Mouse (Mus musculus): ENCODE measurements around the gene Ebna1bp2. TPM values are rescaled to one million over a fixed set of nuclear protein-coding genes. Genes with fewer than 3 reads are reported as not detected.

Gene Ebna1bp2
- polyA plus RNA-seq (2017; shearing (Covaris generic)), result 120 TPM

GRCm38 (mm10) chr4:118620279-118620966 is at the start of gene Ebna1bp2, which contains the start of gene Cfap57:
Gene Ebna1bp2 (plus strand): TSS chr4:118620799.
Gene Cfap57 (minus strand): TSS chr4:118620777.

GRCm38 (mm10) chr4:118658652-118659051 is 38.1 kb downstream of the Ebna1bp2 start, which contains the start of gene Olfr62:
Gene Olfr62 (plus strand): TSS chr4:118658952.

Other genes starting within 250 kb of the Ebna1bp2 start
- gene Szt2, start 211.5 kb upstream of the Ebna1bp2 start, polyA plus RNA-seq (2017; shearing (Covaris generic)), result 8.3 TPM
- gene Med8, start 211.5 kb upstream of the Ebna1bp2 start, polyA plus RNA-seq (2017; shearing (Covaris generic)), result 47.3 TPM
- gene Elovl1, start 192.7 kb upstream of the Ebna1bp2 start, polyA plus RNA-seq (2017; shearing (Covaris generic)), result 73.2 TPM
- gene Cdc20, start 183.4 kb upstream of the Ebna1bp2 start, polyA plus RNA-seq (2017; shearing (Covaris generic)), result 3.3 TPM
- 0.22 TPM for gene Mpl, start 163.3 kb upstream of the Ebna1bp2 start, polyA plus RNA-seq (2017; shearing (Covaris generic))
- gene Tie1, start 130.7 kb upstream of the Ebna1bp2 start, polyA plus RNA-seq (2017; shearing (Covaris generic)), result not detected
- not detected for gene 2610528J11Rik, start 93.8 kb upstream of the Ebna1bp2 start, polyA plus RNA-seq (2017; shearing (Covaris generic))
- gene Tmem125, start 76.8 kb upstream of the Ebna1bp2 start, polyA plus RNA-seq (2017; shearing (Covaris generic)), result not detected
- gene Cfap57, start within 50 bp of the Ebna1bp2 start, polyA plus RNA-seq (2017; shearing (Covaris generic)), result not detected
- not detected for gene Olfr62, start 38.2 kb downstream of the Ebna1bp2 start, polyA plus RNA-seq (2017; shearing (Covaris generic))
- gene Olfr1342, start 72.0 kb downstream of the Ebna1bp2 start, polyA plus RNA-seq (2017; shearing (Covaris generic)), result not detected
- 0.34 TPM for gene Olfr1341, start 82.7 kb downstream of the Ebna1bp2 start, polyA plus RNA-seq (2017; shearing (Covaris generic))
- 0.11 TPM for gene Olfr1340, start 99.3 kb downstream of the Ebna1bp2 start, polyA plus RNA-seq (2017; shearing (Covaris generic))
- not detected for gene Olfr1339, start 111.4 kb downstream of the Ebna1bp2 start, polyA plus RNA-seq (2017; shearing (Covaris generic))
- gene Olfr1338, start 137.9 kb downstream of the Ebna1bp2 start, polyA plus RNA-seq (2017; shearing (Covaris generic)), result not detected
- gene Olfr1337, start 161.8 kb downstream of the Ebna1bp2 start, polyA plus RNA-seq (2017; shearing (Covaris generic)), result not detected
- not detected for gene Olfr1335, start 189.1 kb downstream of the Ebna1bp2 start, polyA plus RNA-seq (2017; shearing (Covaris generic))
- gene Olfr1333, start 215.5 kb downstream of the Ebna1bp2 start, polyA plus RNA-seq (2017; shearing (Covaris generic)), result not detected
- gene Olfr1331, start 243.8 kb downstream of the Ebna1bp2 start, polyA plus RNA-seq (2017; shearing (Covaris generic)), result 0.91 TPM